Mouse (Mus musculus) heart, postnatal 25 days (tissue): Measurements from ENCODE around the gene Ilkap. TPM values are rescaled to one million over a fixed set of nuclear protein-coding genes. Genes with fewer than 3 reads are reported as not detected.

Experiments used
- DNase-seq: peaks from one replicate; pipeline ENCODE4 v3.0.0; 2022; ENCODE audit warnings: low spot score
- intact Hi-C: fragments of 180-260 bp; cut with DNase I; formaldehyde crosslinking; loops from one replicate; pipeline ENCODE4 v1.15.1; 2025
- total RNA-seq, 2 experiments: library from RNA; stranded (reverse); gene quantifications; 2 replicates each; pipeline ENCODE4 v1.2.3; 2021

Ilkap gene
- total RNA-seq = 10 to 100 TPM; 41.3 to 48.1 TPM

DNA sequence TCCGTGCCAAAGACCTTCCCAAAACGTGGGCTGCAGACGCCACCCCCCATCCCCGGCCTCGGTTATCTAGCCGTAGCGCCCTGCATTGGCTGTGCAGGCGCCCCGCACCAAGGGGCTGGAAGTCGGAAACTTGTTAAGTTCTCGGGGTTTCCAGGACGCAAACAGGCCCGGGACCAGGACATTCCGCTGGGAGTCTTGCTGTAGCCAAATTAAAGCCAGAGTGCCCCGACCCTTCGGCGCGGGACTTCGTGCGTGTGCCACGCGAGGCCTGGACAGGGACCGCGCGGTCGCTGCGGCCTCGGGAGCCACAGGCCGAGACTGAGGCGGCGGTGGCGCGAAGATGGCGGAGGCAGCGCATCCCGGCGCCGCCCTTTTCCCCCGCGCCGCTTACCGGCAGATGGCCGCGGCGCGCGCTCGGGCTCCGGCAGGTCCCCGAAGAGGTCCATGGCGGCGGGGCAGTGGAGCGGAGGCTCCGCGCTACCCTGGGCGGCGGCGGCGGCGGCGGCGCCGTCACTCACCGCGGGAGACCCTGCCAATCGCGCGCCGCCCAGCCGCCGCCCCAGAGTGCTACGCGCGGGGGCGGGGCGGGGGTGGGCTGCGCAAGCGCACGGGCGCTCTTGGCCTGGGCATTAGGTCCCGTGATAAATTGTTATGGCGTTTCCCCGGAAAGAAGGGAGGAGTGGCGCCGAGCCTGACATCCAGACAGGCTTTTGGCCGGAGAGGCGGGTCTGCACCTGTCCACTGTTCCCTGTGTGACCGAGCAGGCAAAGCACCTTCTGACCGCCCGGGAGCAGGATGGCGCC lies at the start of gene Ilkap:
Gene Ilkap (minus strand): TSS at position 556 of the 803 bp plus-strand sequence.
- intact Hi-C loops = no loop called here
- peak; percentile 77 for DNase-seq

DNA sequence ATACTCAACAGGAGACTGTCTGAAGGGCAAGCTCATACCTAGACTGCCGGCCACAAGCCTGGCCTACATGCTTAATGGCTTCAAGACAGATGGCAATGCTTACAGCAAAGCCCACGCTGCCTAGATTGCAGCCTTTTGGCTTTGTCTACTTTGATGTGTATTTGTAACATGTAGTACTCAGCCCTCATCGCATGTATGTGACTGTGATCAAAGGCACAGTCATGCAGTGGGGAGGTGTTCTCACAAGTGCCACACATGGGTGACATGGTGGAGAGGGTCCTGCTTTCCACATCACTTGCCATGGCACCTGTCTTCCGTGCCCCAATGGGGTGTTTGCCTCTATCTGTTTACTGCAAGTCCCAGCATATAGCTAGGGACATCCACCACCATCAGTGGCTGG lies 47.9 kb upstream of the Ilkap start:
- intact Hi-C loops = no loop called here
- no peak for DNase-seq

DNA sequence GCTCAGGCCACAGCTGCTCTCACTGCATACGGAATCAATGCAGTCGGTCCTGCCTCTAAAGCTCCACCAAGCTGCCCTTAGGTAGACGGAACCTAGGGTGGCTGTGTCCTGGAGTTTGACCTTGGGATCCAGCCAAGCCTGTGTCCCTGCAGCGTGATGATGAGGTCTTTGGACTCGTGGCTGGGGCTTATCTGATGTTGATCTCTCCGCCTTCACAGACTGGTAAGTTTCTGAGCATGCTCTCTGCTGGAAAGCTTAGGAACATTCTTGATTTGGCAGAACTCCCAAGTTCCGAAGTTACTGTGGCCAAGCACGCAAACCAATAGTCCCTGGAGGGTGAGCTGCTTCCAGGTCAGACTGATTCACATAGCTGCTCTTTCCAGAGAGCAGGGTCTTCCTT lies 47.4 kb upstream of the Ilkap start:
- intact Hi-C loops = no loop called here
- DNase-seq = peak; percentile 79

DNA sequence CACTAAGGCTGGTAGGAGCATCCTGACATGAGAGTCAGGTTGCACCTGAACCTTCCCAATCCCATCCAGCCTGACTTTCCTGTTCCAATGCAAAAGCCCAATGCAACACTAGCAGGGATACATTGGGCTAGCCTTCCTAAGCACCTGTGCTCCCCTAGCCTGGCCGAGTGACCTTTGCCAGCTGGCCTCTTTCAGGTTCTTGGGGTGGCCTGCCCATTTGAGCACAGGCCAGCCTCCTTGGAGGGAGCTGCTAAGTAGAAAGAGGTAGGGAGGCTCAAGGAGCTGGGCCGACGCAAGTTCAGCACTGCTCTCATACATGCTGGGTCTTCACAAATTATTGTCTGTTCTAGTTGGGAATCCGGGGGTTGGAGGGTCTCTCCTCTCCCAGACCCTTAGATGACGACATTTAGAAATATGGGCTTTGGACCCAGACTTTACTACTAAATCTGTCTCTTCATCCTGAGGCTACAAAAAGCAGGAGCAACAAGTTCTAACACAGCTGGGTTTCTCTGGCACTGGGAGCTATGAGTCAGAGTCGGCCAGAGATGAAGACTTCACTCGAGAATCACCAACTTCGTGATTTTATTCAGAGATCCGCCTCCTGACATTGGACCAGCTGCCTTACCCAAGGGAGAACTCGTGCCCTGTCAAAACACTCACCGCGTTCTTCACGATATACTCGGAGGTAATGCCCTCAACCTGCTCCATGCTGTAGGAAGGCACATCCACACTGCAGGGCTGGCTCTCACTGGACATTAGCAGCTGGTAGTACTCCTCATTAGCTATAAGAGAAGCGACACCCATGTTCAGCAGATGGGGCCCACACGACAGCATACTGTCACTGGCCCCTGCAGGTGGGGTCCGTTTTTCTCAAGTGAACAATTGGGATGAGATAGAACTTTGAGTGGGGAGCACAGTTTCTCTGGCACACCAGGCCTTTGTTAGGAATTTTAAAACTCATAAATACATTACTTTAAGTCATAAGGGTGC lies 46.5 kb upstream of the Ilkap start:
- intact Hi-C loops = no loop called here
- DNase-seq = no peak

DNA sequence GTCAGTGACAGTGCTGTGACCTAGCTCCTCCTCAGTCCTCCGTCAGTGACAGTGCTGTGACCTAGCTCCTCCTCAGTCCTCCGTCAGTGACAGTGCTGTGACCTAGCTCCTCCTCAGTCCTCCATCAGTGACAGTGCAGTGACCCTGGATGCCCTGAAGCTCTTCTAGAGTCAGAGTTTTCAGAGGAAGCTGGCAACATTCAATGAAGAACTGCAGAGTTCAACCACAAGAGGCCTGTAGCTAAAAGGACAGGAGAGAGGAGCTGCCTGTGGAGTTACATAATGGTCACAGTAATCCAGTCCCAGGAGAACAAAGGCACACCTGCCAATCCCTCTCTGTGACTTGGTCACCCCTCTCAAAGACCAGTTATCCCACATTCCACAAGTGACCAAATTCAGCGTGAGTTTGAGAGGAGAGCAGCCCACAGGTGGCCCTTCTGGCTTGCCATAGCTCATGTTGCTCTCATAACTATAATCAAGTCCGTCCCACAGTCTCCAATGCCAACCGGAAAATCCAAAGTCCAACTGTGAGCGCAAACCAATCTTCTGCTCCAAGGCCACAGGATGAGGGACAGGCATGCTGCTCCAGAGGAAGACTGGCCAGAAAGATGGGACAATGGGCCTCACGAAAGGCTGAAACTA lies 43.9 kb upstream of the Ilkap start:
- DNase-seq = no peak

DNA sequence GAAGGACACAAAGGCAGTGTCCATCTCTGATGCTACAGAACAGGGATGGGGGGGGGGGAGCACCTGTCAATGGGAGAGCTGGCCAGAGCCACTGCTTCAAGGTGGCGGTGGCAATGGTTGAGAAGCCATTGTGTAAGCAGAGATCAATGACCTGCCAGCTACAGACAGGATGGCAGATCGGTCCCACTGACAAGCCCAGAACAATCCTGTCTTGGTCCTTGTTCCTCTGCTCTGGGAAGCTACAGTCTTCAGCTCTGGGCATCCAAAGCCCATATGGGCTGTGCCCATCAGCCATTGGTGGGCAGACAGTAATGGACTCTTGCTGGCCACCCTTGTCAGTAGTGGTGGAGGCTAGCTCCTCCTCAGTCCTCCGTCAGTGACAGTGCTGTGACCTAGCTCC lies 43.2 kb upstream of the Ilkap start:
- intact Hi-C loops = no loop called here
- DNase-seq = no peak

More for the DNA sequence above, 43.9 kb upstream of the Ilkap start:
- intact Hi-C loops = no loop called here

DNA sequence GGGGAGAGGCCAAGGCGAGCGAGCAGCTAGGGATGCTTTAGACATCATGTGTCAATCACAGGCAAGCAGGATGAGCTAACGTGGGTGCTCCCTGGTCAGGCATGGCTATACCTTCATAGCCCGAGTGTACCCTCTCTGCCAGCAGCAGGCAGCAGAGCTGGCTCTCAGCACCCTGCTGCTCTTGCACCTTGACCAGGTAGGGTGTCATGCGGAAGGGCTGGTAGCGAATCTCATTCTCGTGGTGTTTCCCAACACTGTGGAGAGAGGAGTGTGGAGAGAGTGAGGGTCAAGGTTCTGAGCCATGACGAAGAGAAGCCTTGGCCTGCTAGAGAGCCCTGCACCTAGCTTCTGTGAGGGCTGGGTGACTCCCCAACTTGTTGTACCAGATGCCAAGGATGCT lies 41.2 kb upstream of the Ilkap start:
- intact Hi-C loops = no loop called here
- no peak for DNase-seq

DNA sequence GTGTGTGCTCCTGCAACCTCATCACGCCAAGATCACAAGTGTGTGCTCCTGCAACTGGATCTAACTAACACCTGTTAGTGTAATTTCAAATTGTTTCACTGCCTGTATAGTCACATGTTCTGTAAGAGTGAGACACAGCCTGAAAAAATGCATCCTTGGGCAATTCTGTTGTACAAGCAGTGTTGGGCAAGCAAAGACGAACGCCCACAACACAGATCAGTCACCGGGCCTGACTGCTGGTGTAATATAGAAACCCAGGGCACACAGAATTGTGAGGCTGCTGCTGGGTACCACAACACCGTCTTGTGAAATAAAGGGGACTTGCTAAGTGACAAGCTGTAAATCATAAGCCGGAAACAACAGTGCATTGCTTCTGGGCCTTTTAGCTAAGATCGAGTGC lies 39.0 kb upstream of the Ilkap start:
- intact Hi-C loops = no loop called here
- no peak for DNase-seq

DNA sequence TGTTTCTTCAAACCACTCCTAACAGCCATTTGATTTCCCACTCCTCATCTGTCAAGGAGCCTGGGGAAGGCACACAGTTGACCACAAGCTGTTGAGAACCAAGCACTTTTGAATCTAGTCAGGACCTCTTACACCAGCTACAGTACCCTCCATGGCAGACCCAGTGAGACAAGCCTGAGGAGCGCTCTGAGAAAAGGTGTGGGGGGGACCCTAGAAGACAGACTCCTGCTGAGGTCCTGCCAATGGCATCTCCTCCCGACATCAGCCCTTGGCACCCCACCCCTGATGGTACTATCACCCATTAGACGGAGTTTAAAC lies 38.4 kb upstream of the Ilkap start:
- no peak for DNase-seq
- intact Hi-C loops = no loop called here

DNA sequence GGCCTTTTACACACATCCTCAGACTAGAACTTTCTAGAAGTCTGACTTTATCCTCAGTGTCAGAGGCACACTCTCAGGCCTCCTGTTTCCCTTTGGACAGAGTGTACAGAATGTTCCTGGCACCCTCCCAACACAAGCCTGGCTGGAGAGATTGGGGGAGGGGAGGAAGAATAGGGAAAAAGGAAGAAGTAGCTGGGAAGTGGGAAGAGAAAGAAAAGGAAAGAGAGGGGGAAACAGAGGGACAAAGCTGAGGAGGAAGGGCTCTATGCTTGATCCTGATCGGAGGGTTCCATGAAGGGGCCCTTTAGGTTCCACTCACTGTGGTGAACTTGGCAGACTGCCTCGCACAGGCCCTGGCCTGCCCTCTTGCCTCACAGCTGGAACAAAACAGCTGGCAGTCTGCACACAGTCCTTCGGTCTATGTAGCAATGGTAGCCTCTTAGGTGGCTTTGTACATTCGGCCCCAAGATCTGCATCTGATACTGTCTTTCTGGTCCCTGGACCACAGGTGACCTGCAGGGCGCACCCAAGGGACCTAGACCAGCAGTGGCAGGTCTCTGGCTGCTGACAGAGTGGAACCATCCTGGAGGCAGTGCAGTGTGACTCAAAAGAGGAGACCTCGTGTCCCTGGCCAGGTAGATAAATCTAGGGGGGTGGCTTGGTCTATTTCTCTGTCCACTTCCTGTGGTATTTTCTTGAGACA lies 37.9 kb upstream of the Ilkap start:
- DNase-seq = peak; percentile 74
- intact Hi-C loops = no loop called here

DNA sequence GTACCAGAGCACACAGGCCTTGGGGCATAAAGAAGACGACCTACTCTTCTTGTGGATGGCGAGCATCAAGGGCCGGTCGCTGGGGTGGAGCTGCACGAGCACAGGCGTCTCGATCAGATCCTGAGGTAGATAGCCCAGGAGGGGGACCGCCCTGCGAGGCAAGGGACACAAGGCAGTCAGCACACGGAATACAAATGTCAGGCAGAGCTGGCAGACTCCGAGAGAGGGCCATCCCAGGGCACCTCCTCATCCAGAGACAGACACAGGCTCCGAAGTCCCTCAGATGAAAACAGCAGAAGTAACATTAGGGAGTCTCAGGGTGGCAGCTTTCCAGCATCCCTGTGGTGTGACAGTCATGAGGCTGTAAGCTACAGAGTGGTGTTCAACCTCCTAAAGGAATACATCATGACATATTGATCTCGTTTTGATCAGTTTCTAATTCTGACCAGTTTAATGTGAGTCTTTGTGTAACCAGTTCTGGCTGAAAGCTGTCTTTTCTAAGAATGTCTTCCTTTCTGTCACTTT lies 37.1 kb upstream of the Ilkap start:
- no peak for DNase-seq
- intact Hi-C loops = no loop called here

DNA sequence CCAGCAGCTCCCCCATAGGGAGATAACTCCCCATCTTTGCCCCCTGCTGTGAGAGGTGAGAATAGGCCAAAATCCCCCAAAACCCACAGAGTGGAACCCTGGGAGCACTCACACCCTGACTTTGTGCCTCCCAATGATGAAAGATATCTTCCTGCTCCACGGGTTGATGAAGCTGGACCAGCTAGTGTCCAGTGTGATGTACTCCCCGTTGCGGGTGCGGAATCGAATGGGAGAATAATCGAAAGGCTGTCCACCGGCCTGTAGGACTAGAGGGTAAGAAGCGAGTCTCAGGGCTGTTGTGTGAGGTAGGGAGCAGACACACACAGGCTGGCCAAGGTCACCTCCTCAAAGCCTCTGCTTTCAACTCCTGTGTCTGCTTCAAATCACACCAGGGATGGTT lies 36.3 kb upstream of the Ilkap start:
- intact Hi-C loops = no loop called here
- DNase-seq = no peak

DNA sequence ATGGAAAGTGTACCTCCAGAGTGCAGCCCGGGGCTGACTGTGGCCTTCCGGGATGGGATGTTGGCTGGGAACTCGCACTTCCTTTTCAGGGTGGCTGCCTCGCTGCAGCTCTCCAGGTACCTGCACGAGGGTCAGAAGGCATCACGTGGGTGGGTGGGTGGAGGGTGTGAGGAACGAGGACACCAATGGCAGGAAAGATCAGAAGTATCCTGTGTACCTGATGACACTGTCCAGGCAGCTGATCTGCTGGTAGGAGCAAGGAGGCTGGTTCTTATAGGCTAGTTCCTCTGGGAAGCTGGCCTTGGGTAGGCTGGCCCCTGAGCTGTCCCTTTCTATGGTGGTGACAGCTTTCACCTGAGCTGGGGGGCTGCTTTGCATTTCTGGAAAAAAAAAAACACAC lies 32.1 kb upstream of the Ilkap start:
- DNase-seq = no peak
- intact Hi-C loops = no loop called here

DNA sequence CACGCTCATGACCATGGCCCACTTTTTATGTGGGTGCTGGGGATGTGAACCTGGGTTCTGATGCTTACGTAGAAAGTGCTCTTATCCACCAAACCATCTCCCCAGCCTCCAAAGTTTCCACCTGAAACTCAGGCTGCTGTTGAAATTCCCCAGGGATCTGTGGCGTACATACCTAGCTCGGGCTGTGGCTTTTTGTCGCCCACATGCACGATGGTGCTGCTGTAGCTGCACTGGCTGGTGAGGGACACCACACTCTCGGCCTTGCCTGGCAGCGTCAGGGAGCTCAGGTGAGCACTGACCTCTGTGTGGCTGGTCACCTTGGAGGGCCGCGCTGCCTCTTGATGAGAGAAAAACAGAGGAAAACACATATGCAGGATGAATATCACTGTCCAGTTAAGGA lies 30.6 kb upstream of the Ilkap start:
- DNase-seq = no peak
- intact Hi-C loops = no loop called here

DNA sequence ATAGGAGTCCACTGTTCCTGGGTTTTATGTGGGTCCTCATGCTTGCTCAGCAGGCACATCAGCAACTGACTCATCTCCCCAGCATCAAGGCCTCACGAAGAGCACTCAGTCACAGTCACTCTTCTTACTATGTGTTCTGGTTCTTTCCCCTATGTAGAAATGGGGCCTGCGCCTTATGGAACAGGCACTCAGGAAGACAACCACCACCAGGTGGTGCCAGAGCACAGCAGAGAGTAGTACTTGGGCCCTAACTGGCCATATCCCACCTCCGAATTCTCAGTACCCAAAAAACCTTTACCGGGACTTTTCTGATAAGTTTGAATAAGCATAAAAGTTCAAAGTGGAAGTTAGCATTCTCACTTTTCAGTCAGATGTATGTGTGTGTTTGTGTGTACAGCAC lies 30.0 kb upstream of the Ilkap start:
- peak; percentile 55 for DNase-seq
- intact Hi-C loops = loop anchor here (1.0 kb wide), 2 partner anchors 31 to 55 kb away; partner anchors contain the start of gene Per2

DNA sequence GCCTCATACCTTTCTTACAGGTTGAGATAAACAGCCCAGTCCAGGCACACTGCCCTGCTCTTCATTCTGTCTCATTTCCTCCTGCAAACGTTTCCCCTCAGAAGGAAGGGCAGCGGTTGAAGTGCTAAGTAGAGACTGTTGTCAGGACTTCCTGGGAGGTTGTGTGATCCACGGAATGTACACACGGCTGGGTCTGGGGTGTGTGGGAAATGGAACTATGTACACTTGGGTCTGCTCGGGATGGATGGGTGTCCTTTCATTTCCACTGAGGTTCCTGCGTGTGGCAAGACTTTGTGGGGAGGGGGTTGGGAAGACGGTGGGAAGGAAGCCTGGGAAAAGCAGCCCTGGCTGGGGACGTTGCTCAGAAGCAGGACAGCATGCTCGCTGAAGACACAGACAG lies 27.8 kb upstream of the Ilkap start:
- intact Hi-C loops = no loop called here

DNA sequence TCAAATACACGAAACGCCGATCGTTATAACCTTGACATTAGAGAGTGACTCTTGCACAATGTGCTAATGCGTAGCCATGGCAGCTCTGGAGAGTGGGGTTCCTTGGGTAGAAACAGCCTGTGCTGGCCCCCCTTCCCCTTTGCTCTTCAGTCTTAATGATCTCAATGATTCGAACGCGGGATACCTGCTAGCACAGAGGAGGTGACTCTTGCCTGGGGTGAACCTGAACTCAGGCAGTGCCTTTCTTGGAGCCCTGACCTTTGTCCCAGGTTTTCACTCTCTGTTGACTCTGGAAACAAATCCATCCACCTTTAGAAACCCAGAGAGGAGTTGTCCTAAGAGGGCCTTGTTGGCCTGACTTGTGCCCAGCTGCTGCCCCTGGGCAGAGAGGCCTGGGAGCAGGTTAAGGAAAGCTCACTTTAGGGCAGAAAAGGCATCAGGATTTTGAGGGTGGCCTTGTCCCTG lies 22.0 kb upstream of the Ilkap start:
- no peak for DNase-seq
- intact Hi-C loops = no loop called here

More for the DNA sequence above, 27.8 kb upstream of the Ilkap start:
- DNase-seq = no peak

DNA sequence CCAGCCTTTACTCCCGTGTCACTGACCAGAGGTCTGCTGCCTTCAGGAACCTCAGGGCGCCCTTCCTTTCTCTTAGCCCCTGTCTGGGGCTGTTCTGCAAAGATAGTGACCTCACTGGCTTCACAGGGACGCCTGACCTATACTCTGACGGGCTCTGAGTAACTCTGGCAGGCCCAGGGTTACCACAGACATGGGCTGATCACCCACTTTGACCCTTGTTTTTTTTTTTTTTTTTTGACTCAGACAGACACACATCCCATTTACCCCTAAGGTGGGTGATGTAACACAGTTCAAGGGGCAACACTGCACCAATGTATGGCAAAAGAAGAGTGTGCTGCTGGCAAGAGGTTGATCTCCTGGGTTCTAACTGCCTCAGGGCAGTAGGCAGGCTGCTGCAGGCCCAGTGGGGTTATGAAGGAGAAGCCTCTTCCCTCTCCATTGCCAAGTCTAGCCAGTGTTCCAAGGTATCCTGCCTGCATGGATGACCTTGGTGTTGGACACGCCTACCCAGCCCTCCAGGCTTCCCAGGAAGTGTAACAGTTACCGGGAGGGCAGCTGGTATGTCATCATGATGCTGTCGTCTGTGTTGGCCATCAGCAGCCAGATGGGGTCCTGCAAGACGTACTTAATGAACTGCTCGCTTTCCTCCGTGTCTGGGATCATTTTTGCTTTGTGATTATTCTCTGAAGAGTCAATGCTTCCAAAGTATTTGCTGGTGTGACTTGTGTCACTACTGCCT lies 21.4 kb upstream of the Ilkap start:
- intact Hi-C loops = no loop called here
- no peak for DNase-seq

DNA sequence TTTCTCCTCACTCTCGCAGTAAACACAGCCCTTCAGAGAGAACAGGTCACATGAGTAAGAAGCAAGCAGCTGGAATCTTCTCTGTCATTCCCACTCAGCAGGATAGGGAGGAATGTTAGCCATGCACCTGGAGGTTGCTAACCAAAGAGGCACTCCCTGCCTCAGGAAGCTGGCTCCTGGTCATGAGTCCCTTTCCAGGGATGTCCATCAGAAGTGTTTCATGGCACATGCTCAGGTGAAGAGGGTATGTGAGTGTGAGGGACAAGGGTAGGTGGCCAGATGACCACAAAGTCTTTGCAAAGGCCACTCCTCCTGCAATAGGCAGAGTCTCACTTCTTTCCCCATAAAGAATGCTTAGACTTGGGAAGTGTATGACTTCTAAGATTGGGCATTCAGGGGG lies 19.4 kb upstream of the Ilkap start:
- DNase-seq = no peak
- intact Hi-C loops = no loop called here
